Mouse (Mus musculus) left cerebral cortex, adult 8-10 months (tissue): ENCODE measurements around the gene Thra. TPM values are rescaled to one million over a fixed set of nuclear protein-coding genes. Genes with fewer than 3 reads are reported as not detected.
"Not testable (repeated sequence)": the region's sequence is repeated elsewhere in the genome, so short reads cannot be mapped to it uniquely, and the experiment has no call there.

Source experiments
- DNase-seq, 2 experiments: peaks; one replicate each; pipeline ENCODE4 v3.0.0; 2022; ENCODE audit warnings: low spot score in 2 of 2
- total RNA-seq, 4 experiments: library from RNA; stranded (reverse); gene quantifications; 2 replicates each; pipeline ENCODE4 v1.2.4; 2022

Thra gene
- total RNA-seq, 4 experiments from 2014 or later, result 713 to 794 (median 760) TPM

DNA sequence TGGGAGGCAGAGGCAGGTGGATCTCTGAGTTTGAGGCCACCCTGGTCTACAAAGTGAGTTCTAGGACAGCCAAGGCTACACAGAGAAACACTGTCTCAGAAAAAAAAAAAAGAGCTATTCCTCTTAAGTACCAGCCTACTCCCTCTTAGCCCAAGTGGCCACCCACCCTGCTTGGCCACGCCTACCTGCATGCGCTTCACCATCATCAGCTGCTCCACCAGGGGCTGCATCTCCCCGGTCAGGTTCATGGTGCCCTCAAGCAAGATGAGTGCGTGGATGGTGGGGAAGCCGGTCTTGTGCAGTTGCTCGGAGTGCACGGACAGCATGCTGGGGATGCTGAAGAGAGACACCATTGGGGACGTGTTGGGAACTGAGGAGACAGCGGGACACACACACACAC lies 24.5 kb upstream of the Thra start:
- no peak for DNase-seq

GRCm38 (mm10) chr11:98717904-98718303 lies 22.5 kb upstream of the Thra start:
- DNase-seq, result peak; percentile 76 to 77

DNA sequence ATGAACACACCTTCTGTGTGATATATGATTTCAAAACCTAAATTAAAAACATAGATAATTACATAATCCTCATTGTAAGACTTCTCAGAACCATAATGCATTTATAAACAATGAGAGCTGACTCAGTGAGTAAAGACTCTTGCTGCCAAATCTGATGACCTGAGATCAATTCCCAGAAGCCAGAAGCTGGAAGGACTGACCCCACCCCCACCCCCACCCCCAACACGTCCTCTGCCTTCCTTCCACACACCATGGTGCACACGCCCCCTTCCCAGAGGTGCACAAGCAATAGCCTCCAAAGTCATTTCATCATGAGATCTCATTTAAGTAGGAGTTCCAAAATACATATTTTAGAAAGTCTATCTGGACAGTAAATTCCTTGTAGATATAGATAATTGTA lies 19.7 kb upstream of the Thra start:
- DNase-seq, result no peak

- no peak for DNase-seq
Observed at GRCm38 (mm10) chr11:98721458-98722226, 18.8 kb upstream of the Thra start.

DNA sequence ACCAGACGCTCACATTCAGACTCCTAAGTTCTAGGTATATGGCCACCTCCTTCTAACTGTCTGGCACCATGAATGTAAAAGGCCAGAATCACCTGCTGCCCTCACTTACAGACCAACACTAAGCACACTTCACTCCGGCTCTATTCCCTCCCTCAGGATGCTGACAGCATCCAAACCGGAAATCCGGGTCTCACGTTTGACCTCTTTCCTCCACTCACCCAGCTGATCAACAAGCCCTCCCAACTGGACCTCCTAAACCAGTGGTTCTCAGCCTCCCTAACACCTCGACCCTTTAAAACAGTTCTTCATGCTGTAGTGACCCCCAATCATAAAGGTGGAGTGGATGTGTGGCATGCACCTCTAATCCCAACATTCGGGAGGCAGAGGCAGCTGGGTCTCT lies 17.3 kb upstream of the Thra start:
- DNase-seq, result no peak

- DNase-seq, result no peak
Observed at GRCm38 (mm10) chr11:98725926-98726506, 14.4 kb upstream of the Thra start.

- peak; percentile 78 to 92 for DNase-seq
Observed at GRCm38 (mm10) chr11:98729119-98729588, 11.3 kb upstream of the Thra start, which contains the start of gene Med24. TSS of gene Med24 (minus strand) at chr11:98729435.

DNA sequence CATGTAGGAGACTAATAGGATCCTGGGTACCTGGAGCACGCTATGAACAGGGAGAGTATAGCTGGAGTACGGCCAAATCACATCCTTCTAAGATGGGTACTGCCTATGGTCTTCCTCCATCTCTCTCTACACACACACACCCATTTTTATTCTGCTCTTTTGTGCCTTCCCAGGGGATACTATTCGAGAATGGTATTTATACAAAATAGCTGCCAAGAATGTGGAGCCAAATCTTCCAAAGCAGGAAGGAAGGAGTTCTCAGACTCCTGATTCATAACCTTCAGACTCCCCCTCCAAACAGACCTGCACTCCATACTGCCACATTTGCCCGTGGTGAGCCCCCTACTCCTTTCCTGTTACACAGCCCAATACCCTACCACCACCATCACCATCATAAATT lies 9.7 kb upstream of the Thra start:
- no peak for DNase-seq

- DNase-seq, result peak in 1 of 2 experiments; percentile 88
Observed at GRCm38 (mm10) chr11:98731134-98731533, 9.3 kb upstream of the Thra start.

GRCm38 (mm10) chr11:98734020-98734419 lies 6.4 kb upstream of the Thra start:
- DNase-seq, result no peak

DNA sequence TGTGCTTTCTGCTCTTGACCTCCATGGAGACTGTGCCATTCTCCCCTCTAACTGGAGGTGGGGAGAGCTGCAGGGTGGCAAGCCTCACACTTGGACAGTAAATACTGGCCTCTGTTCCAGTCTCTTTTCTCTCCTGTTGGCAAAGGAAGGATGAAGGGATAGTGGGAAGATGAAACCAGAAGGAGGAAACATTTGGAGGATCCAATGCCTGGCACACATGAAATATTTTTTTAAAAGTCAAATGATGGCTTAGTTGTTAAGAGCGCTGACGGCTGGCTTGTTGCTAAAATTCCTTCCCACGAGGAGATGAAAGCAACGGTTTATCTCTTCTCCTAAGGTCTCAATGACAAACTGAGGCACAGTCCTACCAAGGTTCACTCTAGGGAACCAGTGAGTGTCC lies 5.3 kb upstream of the Thra start:
- no peak for DNase-seq

GRCm38 (mm10) chr11:98736176-98736575 lies 4.3 kb upstream of the Thra start:
- DNase-seq, result no peak

- not testable (repeated sequence) for DNase-seq
Observed at GRCm38 (mm10) chr11:98737220-98737619, 3.2 kb upstream of the Thra start.

DNA sequence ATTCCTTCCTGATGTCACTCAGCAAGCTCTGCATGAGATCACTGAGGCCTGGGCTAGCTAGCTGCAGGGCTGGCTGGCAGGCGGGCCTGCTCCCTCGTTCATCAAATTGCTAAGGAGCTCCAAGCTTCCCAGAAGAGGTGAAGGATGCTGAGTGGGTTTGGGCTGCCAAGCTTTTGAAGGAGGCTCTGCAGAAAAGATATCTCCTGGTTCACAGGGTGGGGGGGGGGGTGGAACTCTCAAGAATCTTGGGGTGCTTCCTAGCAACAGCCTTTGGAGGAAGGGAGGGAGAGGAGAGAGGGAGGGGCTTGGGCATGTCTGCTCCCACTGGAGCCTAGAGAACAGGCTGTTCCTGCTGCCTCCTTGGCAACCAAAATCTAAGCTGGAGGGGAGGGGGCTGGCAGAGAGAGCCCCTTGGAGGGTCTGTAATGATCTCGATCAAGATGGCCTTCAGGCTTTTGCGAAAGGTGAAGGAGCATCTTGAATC lies 2.0 kb upstream of the Thra start:
- peak in 1 of 2 experiments; percentile 76 for DNase-seq

GRCm38 (mm10) chr11:98738925-98739324 lies 1.5 kb upstream of the Thra start:
- no peak for DNase-seq

GRCm38 (mm10) chr11:98740026-98740392 lies 429 bp upstream of the Thra start:
- DNase-seq, result no peak

- no peak for DNase-seq
Observed at GRCm38 (mm10) chr11:98741051-98741620, 698 bp downstream of the Thra start.

DNA sequence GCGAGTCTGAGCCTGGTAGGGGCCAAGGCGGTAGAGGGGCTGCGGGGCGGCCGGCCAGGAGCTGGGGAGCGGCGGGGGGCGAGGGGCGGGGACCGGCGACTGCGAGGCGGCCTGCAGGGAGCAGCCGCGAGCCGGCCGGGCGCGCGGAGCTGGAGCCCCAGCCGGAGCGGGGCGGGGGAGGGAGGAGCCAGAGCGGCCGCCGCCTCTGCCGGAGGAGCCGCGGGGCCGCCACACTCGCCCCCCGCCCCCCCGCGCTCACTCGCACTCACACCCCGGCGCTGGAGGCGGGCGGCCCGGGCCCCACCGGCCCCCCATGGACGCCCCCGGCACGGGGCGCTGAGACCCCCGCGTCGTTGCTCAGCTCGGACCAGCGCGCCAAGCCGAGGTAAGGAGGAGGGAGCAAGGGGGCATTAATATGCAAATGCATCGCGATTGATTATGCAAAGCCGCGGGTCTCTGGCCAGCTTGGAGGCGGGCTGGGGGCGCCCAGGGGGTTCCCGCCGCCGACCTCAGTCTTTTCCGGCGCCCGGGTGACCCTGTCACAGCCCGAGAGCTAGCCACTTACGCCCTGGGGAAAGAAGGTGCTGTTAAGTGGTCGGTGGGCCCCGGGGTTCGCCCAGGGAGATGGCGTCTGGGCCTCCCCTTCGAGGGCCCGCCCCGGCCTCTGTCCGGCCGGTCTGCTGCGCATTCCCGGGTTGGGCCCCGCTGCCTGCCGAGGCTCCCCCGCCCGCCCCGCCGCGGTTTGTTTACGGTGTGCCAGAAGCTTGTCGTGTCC lies 1.4 kb downstream of the Thra start:
- peak in 1 of 2 experiments; percentile 68 for DNase-seq

GRCm38 (mm10) chr11:98742397-98743291 lies 2.2 kb downstream of the Thra start:
- peak in 1 of 2 experiments; percentile 73 for DNase-seq

DNA sequence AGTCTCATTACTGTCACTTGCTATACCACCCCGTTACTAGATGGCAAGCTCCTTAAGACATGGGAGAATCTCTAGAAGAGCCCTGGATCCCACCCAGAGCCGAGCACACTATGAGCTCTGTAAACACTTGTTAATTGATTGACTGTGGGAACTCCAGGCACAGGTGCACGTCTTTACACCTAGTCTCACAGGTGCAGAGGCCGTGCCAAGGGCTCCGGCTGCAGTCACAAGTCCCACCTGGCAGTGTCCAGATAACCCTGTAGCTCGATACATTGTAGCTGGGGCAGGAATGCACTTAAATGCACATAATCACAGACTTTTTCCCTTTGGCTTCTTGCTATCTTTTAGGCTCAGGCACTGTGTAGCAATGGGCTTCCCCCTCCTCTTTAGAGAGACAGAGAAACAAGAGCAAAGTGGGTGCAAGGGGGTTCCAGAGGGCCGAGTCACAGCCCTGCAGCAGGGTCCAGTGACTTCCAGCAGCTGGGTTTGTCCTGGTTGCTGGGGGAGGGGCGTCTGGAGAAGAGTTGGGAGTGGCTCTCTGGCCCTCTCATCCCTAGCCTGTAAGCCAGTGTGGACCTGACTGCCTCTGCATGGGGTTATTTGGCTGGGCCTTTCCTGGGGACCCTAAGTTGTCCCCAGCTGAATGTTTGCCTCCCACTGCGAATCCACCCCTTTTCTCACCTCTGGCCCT lies 3.4 kb downstream of the Thra start:
- DNase-seq, result no peak
